Mouse (Mus musculus) limb, embryonic 11.5 days (tissue): ENCODE measurements around the gene Svs5. TPM values are rescaled to one million over a fixed set of nuclear protein-coding genes. Genes with fewer than 3 reads are reported as not detected.

Experiments
- ATAC-seq: fragments of 200-750 bp; cut with Nextera tagmentation; 2 replicates; pipeline ENCODE4 v1.8.0; 2017; ENCODE audit warnings: low read depth; ENCODE audit not compliant: insufficient number of reproducible peaks, low FRiP score, low TSS enrichment
- DNase-seq: peaks from one replicate; pipeline ENCODE4 v3.0.0-alpha.2; 2015; ENCODE audit warnings: low spot score
- H3K27ac ChIP-seq: fragments of 300-500 bp; sonication (generic); replicated peaks from 2 replicates; pipeline ENCODE4 v1.5.1; 2014; ENCODE audit warnings: low read depth, mild to moderate bottlenecking, low read length
- H3K27me3 ChIP-seq: fragments of 300-500 bp; sonication (generic); 2 replicates; pipeline ENCODE4 v1.6.1; 2014; ENCODE audit warnings: mild to moderate bottlenecking, low read length, mixed read lengths; ENCODE audit not compliant: control insufficient read depth, insufficient read depth
- H3K36me3 ChIP-seq: fragments of 300-500 bp; sonication (generic); 2 replicates; pipeline ENCODE4 v1.6.1; 2014; ENCODE audit warnings: mild to moderate bottlenecking, low read length, moderate library complexity, mixed read lengths; ENCODE audit not compliant: control insufficient read depth, insufficient read depth
- H3K4me1 ChIP-seq: fragments of 300-500 bp; sonication (generic); 2 replicates; pipeline ENCODE4 v1.6.1; 2014; ENCODE audit warnings: low read length, mixed read lengths; ENCODE audit not compliant: control insufficient read depth, insufficient read depth
- H3K4me2 ChIP-seq: fragments of 300-500 bp; sonication (generic); 2 replicates; pipeline ENCODE4 v1.6.1; 2014; ENCODE audit warnings: low read depth, mild to moderate bottlenecking, moderate library complexity; ENCODE audit not compliant: severe bottlenecking
- H3K4me3 ChIP-seq: fragments of 300-500 bp; sonication (generic); 2 replicates; pipeline ENCODE4 v1.5.1; 2014; ENCODE audit warnings: low read depth, low read length
- H3K9ac ChIP-seq: fragments of 300-500 bp; sonication (generic); 2 replicates; pipeline ENCODE4 v1.6.1; 2014; ENCODE audit warnings: mild to moderate bottlenecking, low read length
- H3K9me3 ChIP-seq: fragments of 300-500 bp; sonication (generic); 2 replicates; pipeline ENCODE4 v1.6.1; 2016; ENCODE audit warnings: low read length; ENCODE audit not compliant: control insufficient read depth
- WGBS: fragments of 180-500 bp; shearing (Covaris S2); extraction: QIAGEN DNeasy Blood & Tissue Kit; methylation state at CpG from one replicate; pipeline ENCODE4 v1.1.7; 2014; 5-methylcytosine and 5-hydroxymethylcytosine counted together
- polyA plus RNA-seq: library from polyadenylated mRNA; unstranded; fragments of >200 nt; fragmentation: Nextera tagmentation; extraction: Ambion mirVana; gene quantifications from 2 replicates; pipeline ENCODE4 v1.2.1, GENCODE M21; 2014

Gene Svs5
- polyA plus RNA-seq, 1 experiment from 2014 or later: not detected

DNA sequence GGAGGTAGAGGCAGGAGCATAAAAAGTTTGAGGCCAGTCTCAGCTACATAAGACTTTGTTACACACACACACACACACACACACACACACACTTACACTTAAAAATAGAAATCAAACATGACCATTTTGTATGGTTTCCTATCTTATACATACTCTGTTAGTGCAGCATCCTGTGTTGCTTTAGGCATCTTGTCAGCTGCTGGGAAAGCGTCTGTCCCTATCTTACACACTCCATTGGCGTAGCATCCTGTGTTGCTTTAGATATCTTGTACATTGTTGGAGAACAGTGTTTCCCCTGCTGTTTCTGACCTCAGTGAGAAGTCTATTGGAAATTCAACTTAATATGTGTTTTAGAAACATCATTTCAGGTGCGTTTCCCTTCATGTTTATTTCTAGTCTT, 20.2 kb downstream of the Svs5 start:
- H3K9me3 ChIP-seq: no peaks in the 10 kb centered on the region
- no peaks in the 10 kb centered on the region for H3K36me3 ChIP-seq
- 86% methylated on average over 3 of the region's 3 CpGs for WGBS
- ATAC-seq (no peak), DNase-seq (no peak)
- H3K4me3 ChIP-seq: no peak overlapping the region
- H3K4me2 ChIP-seq: no peak overlapping the region
- H3K9ac ChIP-seq: no peak overlapping the region
- no peaks in the 10 kb centered on the region for H3K27me3 ChIP-seq
- H3K4me1 ChIP-seq: no peaks in the 10 kb centered on the region
- no peak overlapping the region for H3K27ac ChIP-seq

DNA sequence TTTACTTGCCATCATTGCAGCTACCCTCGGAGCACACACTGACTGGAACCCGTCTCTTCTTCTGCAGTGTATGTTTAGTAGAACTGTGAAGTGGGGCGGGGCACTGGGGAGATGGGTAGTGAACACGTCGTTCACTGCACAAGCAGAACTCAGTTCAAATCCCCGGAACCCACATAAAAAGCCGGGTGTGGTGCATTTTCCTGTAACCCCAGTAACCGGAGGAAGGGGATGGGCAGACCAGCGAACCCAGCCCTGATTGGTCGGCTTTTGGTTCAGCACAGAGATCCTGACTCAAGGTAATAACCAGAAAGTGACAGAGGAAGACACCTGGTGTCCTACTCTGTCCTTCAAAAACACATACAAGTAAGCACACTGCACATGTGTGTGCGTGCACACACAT, 20.8 kb downstream of the Svs5 start:
- 88% methylated on average over 11 of the region's 11 CpGs for WGBS
- no peak overlapping the region for H3K4me2 ChIP-seq
- H3K27ac ChIP-seq: no peak overlapping the region

DNA sequence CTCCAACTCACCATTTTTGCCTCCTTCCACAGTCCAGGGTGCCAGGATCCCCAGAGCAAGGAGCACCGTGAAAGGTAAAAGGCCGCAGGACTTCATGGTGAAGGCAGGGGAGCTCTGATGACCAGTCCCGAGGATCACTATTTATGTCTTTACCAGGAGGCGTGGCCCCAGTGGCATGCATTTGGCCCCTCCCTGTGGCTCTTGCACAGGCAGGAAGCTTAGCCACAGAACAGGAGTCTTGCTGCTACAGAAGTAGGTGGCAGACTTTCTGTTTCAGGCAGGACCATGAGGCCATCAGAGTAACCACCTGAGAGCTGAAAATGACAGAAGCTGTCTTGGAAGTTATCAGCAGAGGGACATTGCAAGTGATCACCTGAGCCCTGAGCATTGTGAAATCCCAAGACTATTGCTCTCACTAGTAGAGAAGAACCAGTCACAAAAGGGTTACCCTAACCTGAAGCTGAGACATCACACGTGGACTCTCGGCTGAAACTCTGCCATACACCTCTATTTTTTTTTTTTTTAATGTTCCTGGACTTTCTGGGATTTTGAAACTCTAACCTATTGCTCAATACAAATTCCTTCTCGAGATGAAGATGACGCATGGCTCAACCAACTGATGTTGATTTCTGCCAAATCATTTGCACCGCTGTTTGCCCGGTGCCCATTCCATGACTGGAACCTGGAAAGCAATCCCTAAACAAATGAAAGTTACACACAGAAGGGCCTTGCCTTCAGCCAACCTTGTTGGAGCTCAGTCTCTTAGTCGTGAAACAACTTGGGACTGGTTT, 23.8 kb downstream of the Svs5 start:
- 75% methylated on average over 11 of the region's 11 CpGs for WGBS
- ATAC-seq: no peak
- Histone ChIP-seq H3K4me3 (no peak overlapping the region), H3K27me3 (no peaks in the 10 kb centered on the region), H3K4me1 (no peaks in the 10 kb centered on the region), H3K27ac (no peak overlapping the region), H3K36me3 (no peaks in the 10 kb centered on the region), H3K4me2 (no peak overlapping the region), H3K9ac (no peak overlapping the region), H3K9me3 (no peaks in the 10 kb centered on the region)
- no peak for DNase-seq

More for the DNA sequence above, 20.8 kb downstream of the Svs5 start:
- Histone ChIP-seq H3K9ac (no peak overlapping the region), H3K4me1 (no peaks in the 10 kb centered on the region), H3K9me3 (no peaks in the 10 kb centered on the region), H3K27me3 (no peaks in the 10 kb centered on the region), H3K4me3 (no peak overlapping the region), H3K36me3 (no peaks in the 10 kb centered on the region)
- DNase-seq: no peak
- ATAC-seq: no peak

DNA sequence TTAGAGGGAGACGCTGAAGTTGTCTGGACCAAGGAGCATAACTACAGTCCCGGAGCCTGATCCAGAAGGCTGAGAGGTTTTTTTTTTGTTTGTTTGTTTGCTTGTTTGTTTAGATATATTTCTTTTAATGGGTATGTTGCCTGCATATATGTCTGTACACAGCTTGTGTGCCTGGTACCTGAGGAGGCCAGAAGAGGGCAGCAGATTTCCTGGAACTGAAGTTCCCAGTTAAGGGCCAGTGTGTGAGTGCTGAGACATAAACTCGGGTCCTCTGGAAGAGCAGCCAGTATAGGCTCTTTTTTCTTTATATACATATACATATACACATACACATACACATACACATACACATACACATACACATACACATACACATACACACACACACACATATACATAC, 25.8 kb downstream of the Svs5 start:
- H3K4me1 ChIP-seq: no peaks in the 10 kb centered on the region
- no peaks in the 10 kb centered on the region for H3K36me3 ChIP-seq
- no peak overlapping the region for H3K4me3 ChIP-seq
- no peak overlapping the region for H3K27ac ChIP-seq
- DNase-seq (no peak), ATAC-seq (no peak)
- H3K27me3 ChIP-seq: no peaks in the 10 kb centered on the region
- WGBS: 82% methylated on average over 3 of the region's 3 CpGs
- H3K9me3 ChIP-seq: no peaks in the 10 kb centered on the region
- no peak overlapping the region for H3K9ac ChIP-seq
- no peak overlapping the region for H3K4me2 ChIP-seq

DNA sequence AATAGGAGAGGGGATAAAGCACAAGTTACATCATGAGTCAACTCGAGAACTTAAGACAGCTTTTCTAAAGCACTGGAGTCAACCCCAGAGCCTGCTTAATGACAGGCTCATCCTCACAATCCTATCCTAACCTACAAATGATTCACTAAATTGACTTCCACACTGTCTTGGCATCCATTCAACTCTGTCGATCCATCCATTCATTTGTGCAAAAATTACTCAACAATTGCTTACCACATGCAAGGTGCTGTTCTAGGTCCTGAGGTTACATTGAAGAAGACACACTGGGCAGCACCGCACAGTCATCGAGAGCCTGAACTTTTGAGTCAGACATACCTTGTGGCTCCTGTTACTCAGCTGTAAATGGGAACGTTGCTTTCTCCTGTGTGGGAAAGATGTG, 26.5 kb downstream of the Svs5 start:
- DNase-seq (no peak), ATAC-seq (no peak)
- Histone ChIP-seq H3K27me3 (no peaks in the 10 kb centered on the region), H3K36me3 (no peaks in the 10 kb centered on the region), H3K4me3 (no peak overlapping the region), H3K9me3 (no peaks in the 10 kb centered on the region), H3K4me2 (no peak overlapping the region), H3K27ac (no peak overlapping the region), H3K9ac (no peak overlapping the region), H3K4me1 (no peaks in the 10 kb centered on the region)
- WGBS: 82% methylated on average over 5 of the region's 5 CpGs

DNA sequence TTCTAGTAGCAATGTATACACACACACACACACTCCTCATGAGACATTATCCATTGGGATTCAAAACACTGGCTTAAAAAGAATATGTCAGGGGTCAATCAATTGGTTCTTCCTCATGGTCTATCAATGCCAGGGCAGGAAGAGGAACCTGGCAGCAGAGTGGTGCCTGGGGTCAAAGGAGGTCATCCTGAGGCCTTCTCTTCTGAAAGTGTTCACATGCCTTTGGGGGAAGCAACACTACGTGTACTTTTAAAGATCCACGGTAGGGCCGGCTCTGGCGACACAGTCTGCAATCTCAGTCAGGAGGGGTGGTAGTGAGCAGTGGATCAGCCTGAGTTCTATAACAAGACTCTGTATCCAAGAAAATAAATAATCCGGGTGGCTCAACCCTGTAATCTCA, 27.1 kb downstream of the Svs5 start:
- Histone ChIP-seq H3K9me3 (no peaks in the 10 kb centered on the region), H3K9ac (no peak overlapping the region), H3K27ac (no peak overlapping the region), H3K4me3 (no peak overlapping the region), H3K27me3 (no peaks in the 10 kb centered on the region), H3K36me3 (no peaks in the 10 kb centered on the region), H3K4me1 (no peaks in the 10 kb centered on the region), H3K4me2 (no peak overlapping the region)
- ATAC-seq: no peak
- WGBS: 76% methylated on average over 5 of the region's 5 CpGs
- no peak for DNase-seq

DNA sequence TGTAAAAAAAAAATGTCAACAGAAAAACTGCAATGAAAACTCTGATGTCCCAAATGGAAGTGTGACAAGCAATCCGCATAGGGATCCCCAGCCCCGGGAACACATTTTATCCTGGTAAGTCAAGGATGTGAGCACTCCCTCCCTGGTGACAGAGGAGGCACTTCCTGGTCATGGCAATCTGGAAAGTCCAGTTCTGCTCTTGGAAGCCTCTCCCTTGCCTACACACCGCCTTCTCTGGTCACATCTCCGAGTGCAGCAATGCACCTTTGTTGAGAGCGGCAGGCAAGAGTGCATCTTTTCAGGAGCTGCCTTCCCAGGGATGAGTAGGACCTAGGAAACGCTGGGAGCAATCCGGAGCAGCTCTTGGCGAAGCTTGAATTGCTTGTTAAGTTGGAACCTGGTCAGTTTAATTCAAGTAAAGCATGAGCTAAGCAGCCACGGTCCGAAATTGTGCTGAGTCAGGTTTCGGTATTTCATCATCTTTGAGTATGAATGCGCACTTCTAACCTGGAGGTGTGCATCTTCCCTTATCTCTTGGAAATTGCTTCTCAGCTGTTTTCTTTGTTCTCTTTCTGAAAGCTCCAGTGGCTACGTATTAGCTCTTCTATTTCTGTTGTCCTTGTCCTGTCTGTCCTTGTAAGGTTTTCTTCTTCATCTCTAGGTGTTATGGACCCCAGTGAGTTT, 28.6 kb downstream of the Svs5 start:
- no peak overlapping the region for H3K27ac ChIP-seq
- no peaks in the 10 kb centered on the region for H3K27me3 ChIP-seq
- H3K9ac ChIP-seq: no peak overlapping the region
- 35% methylated on average over 13 of the region's 13 CpGs for WGBS
- no peak overlapping the region for H3K4me3 ChIP-seq
- ATAC-seq (no peak), DNase-seq (no peak)
- no peaks in the 10 kb centered on the region for H3K36me3 ChIP-seq
- H3K4me1 ChIP-seq: no peaks in the 10 kb centered on the region
- H3K4me2 ChIP-seq: no peak overlapping the region
- H3K9me3 ChIP-seq: no peaks in the 10 kb centered on the region

DNA sequence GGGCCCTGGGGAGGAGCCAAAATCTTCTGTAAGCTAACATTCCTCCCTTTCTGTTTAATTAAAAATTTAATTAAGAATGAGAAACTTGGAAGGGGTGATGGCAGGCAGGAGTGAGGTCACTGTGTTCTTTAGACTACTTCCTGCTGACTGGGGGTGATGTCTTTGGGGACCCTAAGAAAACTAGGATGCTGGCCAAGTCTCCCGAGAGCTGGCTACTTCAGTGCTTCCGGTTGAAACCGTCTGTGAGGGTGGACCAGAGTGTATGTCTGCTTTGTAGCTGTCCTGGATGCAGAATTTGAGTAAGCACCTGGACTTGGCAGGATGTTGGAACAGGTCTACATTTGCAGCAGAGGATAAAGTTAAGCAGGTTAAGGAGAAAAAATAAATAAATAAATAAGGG, 34.4 kb downstream of the Svs5 start:
- no peaks in the 10 kb centered on the region for H3K4me1 ChIP-seq
- no peak for ATAC-seq
- 78% methylated on average over 3 of the region's 3 CpGs for WGBS

More for the DNA sequence above, 34.4 kb downstream of the Svs5 start:
- Histone ChIP-seq H3K4me3 (no peak overlapping the region), H3K9ac (no peak overlapping the region), H3K9me3 (no peaks in the 10 kb centered on the region), H3K4me2 (no peak overlapping the region), H3K27me3 (no peaks in the 10 kb centered on the region), H3K36me3 (no peaks in the 10 kb centered on the region), H3K27ac (no peak overlapping the region)
- DNase-seq: no peak
